Mouse (Mus musculus) intestine, postnatal 0 days (tissue): Measurements from ENCODE around the gene BC051019. TPM values are rescaled to one million over a fixed set of nuclear protein-coding genes. Genes with fewer than 3 reads are reported as not detected.

Source experiments
- ATAC-seq: fragments of 200-750 bp; cut with Nextera tagmentation; 2 replicates; pipeline ENCODE4 v1.8.0; 2017; ENCODE audit warnings: mild to moderate bottlenecking, moderate TSS enrichment, moderate library complexity
- H3K27ac ChIP-seq: fragments of 300-500 bp; sonication (generic); 2 replicates; pipeline ENCODE4 v1.5.1; 2014; ENCODE audit warnings: mild to moderate bottlenecking, low read depth, low read length, moderate library complexity
- H3K27me3 ChIP-seq: fragments of 300-500 bp; sonication (generic); replicated peaks from 2 replicates; pipeline ENCODE4 v1.6.1; 2014; ENCODE audit warnings: low read length, mixed read lengths; ENCODE audit not compliant: control insufficient read depth, insufficient read depth
- H3K36me3 ChIP-seq: fragments of 300-500 bp; sonication (generic); 2 replicates; pipeline ENCODE4 v1.6.1; 2014; ENCODE audit warnings: mild to moderate bottlenecking, moderate library complexity; ENCODE audit not compliant: control insufficient read depth, insufficient read depth
- H3K4me1 ChIP-seq: fragments of 300-500 bp; sonication (generic); replicated peaks from 2 replicates; pipeline ENCODE4 v1.6.1; 2014; ENCODE audit warnings: antibody characterized with exemption, low read length, mixed read lengths; ENCODE audit not compliant: control insufficient read depth, insufficient read depth
- H3K4me2 ChIP-seq: fragments of 300-500 bp; sonication (generic); replicated peaks from 2 replicates; pipeline ENCODE4 v1.6.1; 2014; ENCODE audit warnings: low read depth, mild to moderate bottlenecking, moderate library complexity
- H3K4me3 ChIP-seq: fragments of 300-500 bp; sonication (generic); 2 replicates; pipeline ENCODE4 v1.5.1; 2014; ENCODE audit warnings: low read depth, low read length
- H3K9ac ChIP-seq: fragments of 300-500 bp; sonication (generic); 2 replicates; pipeline ENCODE4 v1.6.1; 2014; ENCODE audit warnings: mild to moderate bottlenecking, low read depth, low read length
- H3K9me3 ChIP-seq: fragments of 300-500 bp; sonication (generic); 2 replicates; pipeline ENCODE4 v1.6.1; 2016; ENCODE audit warnings: mixed run types; ENCODE audit not compliant: control insufficient read depth
- CTCF ChIP-seq: sonication (generic); IDR thresholded peaks from 2 replicates; pipeline ENCODE4 v1.5.1; 2016; ENCODE audit warnings: low read depth, mild to moderate bottlenecking, control low read depth, antibody characterized with exemption, moderate library complexity
- WGBS: fragments of 180-500 bp; shearing (Covaris S2); extraction: QIAGEN DNeasy Blood & Tissue Kit; methylation state at CpG from one replicate; pipeline ENCODE4 v1.1.7; 2014; 5-methylcytosine and 5-hydroxymethylcytosine counted together
- polyA plus RNA-seq: library from polyadenylated mRNA; unstranded; fragments of >200 nt; fragmentation: Nextera tagmentation; extraction: Ambion mirVana; gene quantifications from 2 replicates; pipeline ENCODE4 v1.2.1, GENCODE M21; 2015

The BC051019 gene
- polyA plus RNA-seq, 1 experiment from 2014 or later = not detected

GRCm38 (mm10) chr7:109739822-109740370, 16.2 kb upstream of the BC051019 start:
- no peak overlapping the region for H3K27ac ChIP-seq
- 24% methylated on average over 5 of the region's 5 CpGs for WGBS
- H3K36me3 ChIP-seq = peaks cover 77% of the 10 kb centered on the region

GRCm38 (mm10) chr7:109734806-109735205, 11.2 kb upstream of the BC051019 start:
- ATAC-seq = no peak
- Histone ChIP-seq H3K27ac (no peak overlapping the region), H3K9ac (no peak overlapping the region), H3K36me3 (peaks cover 47% of the 10 kb centered on the region), H3K27me3 (no peaks in the 10 kb centered on the region), H3K4me2 (no peak overlapping the region), H3K4me1 (no peaks in the 10 kb centered on the region), H3K9me3 (no peaks in the 10 kb centered on the region), H3K4me3 (no peak overlapping the region)
- no peak for TF ChIP-seq CTCF
- whole genome bisulfite sequencing = 71% methylated on average over 4 of the region's 4 CpGs

More at GRCm38 (mm10) chr7:109739822-109740370, 16.2 kb upstream of the BC051019 start:
- Histone ChIP-seq H3K4me3 (no peak overlapping the region), H3K9ac (no peak overlapping the region), H3K9me3 (no peaks in the 10 kb centered on the region), H3K4me1 (no peaks in the 10 kb centered on the region), H3K4me2 (no peak overlapping the region), H3K27me3 (no peaks in the 10 kb centered on the region)
- no peak for ATAC-seq
- TF ChIP-seq CTCF = no peak

GRCm38 (mm10) chr7:109731626-109732025, 8.0 kb upstream of the BC051019 start, which contains the start of gene Ascl3:
TSS of gene Ascl3 (minus strand) at chr7:109731726.
- no peak for TF ChIP-seq CTCF
- Histone ChIP-seq H3K27ac (no peak within 1 kb of the TSS), H3K9ac (no peak within 1 kb of the TSS)

GRCm38 (mm10) chr7:109723114-109723513, 536 bp downstream of the BC051019 start:
- Histone ChIP-seq H3K4me1 (no peaks in the 10 kb centered on the region), H3K36me3 (no peaks in the 10 kb centered on the region), H3K4me2 (no peak overlapping the region), H3K27me3 (no peaks in the 10 kb centered on the region), H3K27ac (no peak overlapping the region), H3K9me3 (no peaks in the 10 kb centered on the region), H3K4me3 (no peak overlapping the region), H3K9ac (no peak overlapping the region)
- 83% methylated on average over 8 of the region's 8 CpGs for WGBS
- TF ChIP-seq CTCF = no peak
- no peak for ATAC-seq

More at GRCm38 (mm10) chr7:109731626-109732025, 8.0 kb upstream of the BC051019 start, which contains the start of gene Ascl3:
- H3K4me3 ChIP-seq = no peak within 1 kb of the TSS
- no peak for ATAC-seq
- WGBS = 91% methylated on average over 5 of the region's 5 CpGs
- H3K27me3 ChIP-seq = no peaks in the 10 kb centered on the region
- H3K4me2 ChIP-seq = no peak within 1 kb of the TSS
- peaks cover 19% of the 10 kb centered on the region for H3K36me3 ChIP-seq
- no peaks in the 10 kb centered on the region for H3K9me3 ChIP-seq
- H3K4me1 ChIP-seq = no peaks in the 10 kb centered on the region

- Histone ChIP-seq H3K9ac (no peak overlapping the region), H3K4me1 (no peaks in the 10 kb centered on the region), H3K27me3 (no peaks in the 10 kb centered on the region), H3K9me3 (no peaks in the 10 kb centered on the region), H3K36me3 (no peaks in the 10 kb centered on the region), H3K27ac (no peak overlapping the region), H3K4me2 (no peak overlapping the region), H3K4me3 (no peak overlapping the region)
- ATAC-seq = no peak
- 97% methylated on average over 2 of the region's 2 CpGs for WGBS
- TF ChIP-seq CTCF = peak; percentile 47
Observed at GRCm38 (mm10) chr7:109722618-109723017, 1.0 kb downstream of the BC051019 start.

GRCm38 (mm10) chr7:109719286-109719685, 4.4 kb downstream of the BC051019 start:
- Histone ChIP-seq H3K4me2 (no peak overlapping the region), H3K9ac (no peak overlapping the region), H3K27me3 (no peaks in the 10 kb centered on the region), H3K4me3 (no peak overlapping the region), H3K9me3 (no peaks in the 10 kb centered on the region), H3K27ac (no peak overlapping the region), H3K36me3 (no peaks in the 10 kb centered on the region), H3K4me1 (no peaks in the 10 kb centered on the region)
- WGBS = 65% methylated on average over 9 of the region's 9 CpGs
- ATAC-seq = no peak
- peak; percentile 71 for TF ChIP-seq CTCF
